Mouse (Mus musculus) gastrocnemius, adult 18-20 months (tissue): ENCODE results near the gene Idh2. TPM values are rescaled to one million over a fixed set of nuclear protein-coding genes. Genes with fewer than 3 reads are reported as not detected.
A peak's percentile ranks its signal among the peaks of the same experiment; 100 is the strongest.

Experiments
- DNase-seq: peaks from one replicate; pipeline ENCODE4 v3.0.0; 2021; ENCODE audit warnings: low spot score
- total RNA-seq, 2 experiments: library from RNA; stranded (reverse); gene quantifications; 2 replicates each; pipeline ENCODE4 v1.2.3; 2021

Gene Idh2
- total RNA-seq, 2 experiments from 2014 or later: 317 to 516 TPM

- no peak for DNase-seq
Measured at GRCm38 (mm10) chr7:80123672-80124071, 8.5 kb upstream of the Idh2 start.

GRCm38 (mm10) chr7:80123115-80123514 is 7.9 kb upstream of the Idh2 start:
- no peak for DNase-seq

- DNase-seq: peak; percentile 36
Measured at GRCm38 (mm10) chr7:80121083-80121482, 5.9 kb upstream of the Idh2 start.

GRCm38 (mm10) chr7:80119198-80119597 is 4.0 kb upstream of the Idh2 start:
- DNase-seq: peak; percentile 59

- no peak for DNase-seq
Measured at GRCm38 (mm10) chr7:80116158-80116557, 966 bp upstream of the Idh2 start.

GRCm38 (mm10) chr7:80114451-80115223 is 555 bp downstream of the Idh2 start:
- peak; percentile 62 for DNase-seq

- peak; percentile 63 for DNase-seq
Measured at GRCm38 (mm10) chr7:80113989-80114388, 1.2 kb downstream of the Idh2 start.

GRCm38 (mm10) chr7:80111066-80112045 is 3.8 kb downstream of the Idh2 start:
- no peak for DNase-seq

GRCm38 (mm10) chr7:80106441-80106840 is 8.8 kb downstream of the Idh2 start:
- DNase-seq: no peak

- DNase-seq: no peak
Measured at GRCm38 (mm10) chr7:80105637-80106390, 9.4 kb downstream of the Idh2 start.

GRCm38 (mm10) chr7:80103335-80103734 is 11.9 kb downstream of the Idh2 start:
- no peak for DNase-seq

GRCm38 (mm10) chr7:80098389-80098976 is 16.7 kb downstream of the Idh2 start:
- no peak for DNase-seq

- DNase-seq: no peak
Measured at GRCm38 (mm10) chr7:80095598-80096309, 19.4 kb downstream of the Idh2 start.

- no peak for DNase-seq
Measured at GRCm38 (mm10) chr7:80094481-80094880, 20.7 kb downstream of the Idh2 start.

- DNase-seq: no peak
Measured at GRCm38 (mm10) chr7:80092351-80093046, 22.7 kb downstream of the Idh2 start.

- no peak for DNase-seq
Measured at GRCm38 (mm10) chr7:80091866-80092210, 23.4 kb downstream of the Idh2 start.

- DNase-seq: no peak
Measured at GRCm38 (mm10) chr7:80091004-80091865, 24.0 kb downstream of the Idh2 start.

- no peak for DNase-seq
Measured at GRCm38 (mm10) chr7:80090191-80091003, 24.8 kb downstream of the Idh2 start.
